Mouse (Mus musculus) heart, embryonic 15.5 days (tissue): Measurements from ENCODE around the gene Pdgfra. TPM values are rescaled to one million over a fixed set of nuclear protein-coding genes. Genes with fewer than 3 reads are reported as not detected.

Experiments
- ATAC-seq: fragments of 200-750 bp; cut with Nextera tagmentation; replicated peaks from 2 replicates; pipeline ENCODE4 v1.8.0; 2017; ENCODE audit warnings: low read depth, moderate TSS enrichment; ENCODE audit not compliant: insufficient number of reproducible peaks, insufficient read depth, low FRiP score
- H3K27ac ChIP-seq: fragments of 300-500 bp; sonication (generic); 2 replicates; pipeline ENCODE4 v1.5.1; 2015; ENCODE audit warnings: mild to moderate bottlenecking, inconsistent platforms
- H3K27me3 ChIP-seq: fragments of 300-500 bp; sonication (generic); 2 replicates; pipeline ENCODE4 v1.6.1; 2015; ENCODE audit warnings: inconsistent platforms
- H3K36me3 ChIP-seq: fragments of 300-500 bp; sonication (generic); 2 replicates; pipeline ENCODE4 v1.6.1; 2015; ENCODE audit warnings: mild to moderate bottlenecking, inconsistent platforms
- H3K4me1 ChIP-seq: fragments of 300-500 bp; sonication (generic); replicated peaks from 2 replicates; pipeline ENCODE4 v1.6.1; 2015; ENCODE audit warnings: inconsistent platforms
- H3K4me2 ChIP-seq: fragments of 300-500 bp; sonication (generic); 2 replicates; pipeline ENCODE4 v1.6.1; 2015; ENCODE audit warnings: inconsistent platforms, mild to moderate bottlenecking, moderate library complexity
- H3K4me3 ChIP-seq: fragments of 300-500 bp; sonication (generic); 2 replicates; pipeline ENCODE4 v1.5.1; 2015; ENCODE audit warnings: mild to moderate bottlenecking, inconsistent platforms
- H3K9ac ChIP-seq: fragments of 300-500 bp; sonication (generic); 2 replicates; pipeline ENCODE4 v1.6.1; 2015; ENCODE audit warnings: mild to moderate bottlenecking, inconsistent platforms
- H3K9me3 ChIP-seq: fragments of 300-500 bp; sonication (generic); replicated peaks from 2 replicates; pipeline ENCODE4 v1.6.1; 2016; ENCODE audit warnings: inconsistent platforms
- WGBS: fragments of 180-500 bp; shearing (Covaris S2); methylation state at CpG from one replicate; pipeline ENCODE4 v1.1.7; 2015; ENCODE audit warnings: mixed read lengths; 5-methylcytosine and 5-hydroxymethylcytosine counted together
- polyA plus RNA-seq: library from polyadenylated mRNA; unstranded; fragments of >200 nt; fragmentation: Nextera tagmentation; extraction: Ambion mirVana; gene quantifications from 2 replicates; pipeline ENCODE4 v1.2.1, GENCODE M21; 2015

Pdgfra gene
- polyA plus RNA-seq, 1 experiment from 2014 or later = 14.7 TPM

GRCm38 (mm10) chr5:75149380-75149779, 2.7 kb upstream of the Pdgfra start:
- H3K4me1 ChIP-seq = peaks cover 47% of the 10 kb centered on the region
- H3K27ac ChIP-seq = 0 out of 2 replicates have a peak overlapping the region, but pooled peaks have one; percentile 62
- H3K36me3 ChIP-seq = no peaks in the 10 kb centered on the region
- H3K9me3 ChIP-seq = no peaks in the 10 kb centered on the region
- peak overlapping the region; percentile 47 for H3K4me3 ChIP-seq
- H3K9ac ChIP-seq = no peak overlapping the region
- ATAC-seq = no peak
- WGBS = 11% methylated on average over 10 of the region's 10 CpGs
- H3K27me3 ChIP-seq = peaks cover 87% of the 10 kb centered on the region
- H3K4me2 ChIP-seq = peak overlapping the region; percentile 57

GRCm38 (mm10) chr5:75149880-75150279, 2.2 kb upstream of the Pdgfra start:
- no peaks in the 10 kb centered on the region for H3K9me3 ChIP-seq
- H3K27ac ChIP-seq = no peak overlapping the region
- H3K27me3 ChIP-seq = peaks cover 88% of the 10 kb centered on the region
- H3K9ac ChIP-seq = no peak overlapping the region
- H3K4me3 ChIP-seq = peak overlapping the region; percentile 47
- peak overlapping the region; percentile 57 for H3K4me2 ChIP-seq
- 5% methylated on average over 11 of the region's 11 CpGs for WGBS
- H3K36me3 ChIP-seq = no peaks in the 10 kb centered on the region
- H3K4me1 ChIP-seq = peaks cover 52% of the 10 kb centered on the region
- no peak for ATAC-seq

GRCm38 (mm10) chr5:75150341-75150981, 1.6 kb upstream of the Pdgfra start:
- H3K4me3 ChIP-seq = peak overlapping the region; percentile 47
- peaks cover 88% of the 10 kb centered on the region for H3K27me3 ChIP-seq
- no peak for ATAC-seq
- WGBS = 1% methylated on average over 23 of the region's 23 CpGs
- peak overlapping the region; percentile 57 for H3K4me2 ChIP-seq
- H3K27ac ChIP-seq = peak overlapping the region; percentile 60
- H3K9ac ChIP-seq = no peak overlapping the region
- peaks cover 55% of the 10 kb centered on the region for H3K4me1 ChIP-seq
- no peaks in the 10 kb centered on the region for H3K9me3 ChIP-seq
- no peaks in the 10 kb centered on the region for H3K36me3 ChIP-seq

GRCm38 (mm10) chr5:75151146-75151900, 769 bp upstream of the Pdgfra start:
- no peak overlapping the region for H3K9ac ChIP-seq
- H3K27me3 ChIP-seq = peaks cover 82% of the 10 kb centered on the region
- H3K36me3 ChIP-seq = no peaks in the 10 kb centered on the region
- no peak for ATAC-seq
- H3K4me3 ChIP-seq = peak overlapping the region; percentile 47
- peak overlapping the region; percentile 57 for H3K4me2 ChIP-seq
- H3K9me3 ChIP-seq = no peaks in the 10 kb centered on the region
- H3K4me1 ChIP-seq = peaks cover 58% of the 10 kb centered on the region
- H3K27ac ChIP-seq = peak overlapping the region; percentile 17; the same call in 1 of the 2 replicates
- WGBS = 1% methylated on average over 35 of the region's 35 CpGs

DNA sequence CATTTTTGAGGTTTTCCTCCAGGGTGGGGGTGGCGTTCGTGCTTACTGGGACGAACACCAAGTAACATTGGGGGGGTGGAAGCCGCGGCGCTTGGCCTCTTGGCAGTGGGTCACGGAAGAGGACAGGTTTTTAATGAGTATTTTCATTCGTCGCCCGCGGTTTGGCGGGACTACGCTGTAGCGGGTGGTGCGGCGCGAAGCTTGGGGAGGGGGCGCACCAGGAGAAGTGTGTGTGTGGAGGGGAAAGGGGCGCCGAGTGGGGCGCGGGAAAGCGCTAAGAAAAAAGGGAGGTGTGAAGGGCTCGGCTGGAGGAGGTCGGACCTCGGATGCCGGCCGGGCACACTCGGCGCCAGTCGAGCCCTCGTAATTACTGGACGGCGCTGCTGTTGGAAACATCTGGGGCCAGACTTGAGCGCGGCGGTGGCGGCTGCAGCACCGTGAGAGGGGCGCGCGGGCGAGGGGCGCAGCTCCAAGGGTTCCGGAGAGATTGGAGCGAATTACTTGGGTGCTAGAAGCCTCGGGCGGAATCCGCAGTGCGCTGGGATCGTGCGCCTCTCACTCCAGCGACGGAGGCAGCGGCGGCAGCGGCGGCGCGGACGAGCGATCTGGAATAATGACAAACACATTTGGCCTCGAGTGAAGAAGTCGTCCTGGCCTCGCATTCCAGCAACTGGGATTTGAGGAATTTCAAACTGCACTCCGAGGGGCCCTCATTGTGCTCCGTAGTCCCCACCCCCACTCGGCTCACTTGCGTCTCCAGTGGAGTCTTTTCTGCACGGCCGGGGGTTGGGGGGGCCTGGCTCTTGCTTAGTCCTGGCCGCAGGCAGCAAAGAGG, 916 bp downstream of the Pdgfra start:
- Histone ChIP-seq H3K4me1 (peaks cover 62% of the 10 kb centered on the region), H3K27me3 (peaks cover 66% of the 10 kb centered on the region), H3K27ac (peak overlapping the region; percentile 72), H3K4me2 (peak overlapping the region; percentile 69), H3K9ac (peak overlapping the region; percentile 60), H3K4me3 (peak overlapping the region; percentile 47), H3K9me3 (no peaks in the 10 kb centered on the region), H3K36me3 (no peaks in the 10 kb centered on the region)
- WGBS = under 1% methylated on average over 72 of the region's 72 CpGs
- ATAC-seq = no peak

DNA sequence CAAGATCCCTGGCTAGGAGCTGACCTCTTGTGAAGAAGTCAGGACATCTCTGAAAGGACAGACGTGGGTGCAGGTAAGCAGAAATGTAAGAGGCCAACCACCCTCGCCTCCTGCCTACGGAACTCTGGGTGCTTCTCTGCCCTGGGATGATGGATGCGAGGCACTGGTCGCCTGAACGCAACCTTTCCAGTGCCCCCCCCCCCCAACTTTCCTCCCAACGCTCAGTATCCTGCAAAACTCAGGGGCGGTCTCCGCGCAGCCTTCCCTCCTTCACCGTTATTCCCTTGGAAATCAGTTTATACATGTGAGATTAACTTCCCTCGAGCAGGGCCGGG, 1.5 kb downstream of the Pdgfra start:
- H3K36me3 ChIP-seq = no peaks in the 10 kb centered on the region
- WGBS = 3% methylated on average over 13 of the region's 13 CpGs
- peak overlapping the region; percentile 60 for H3K9ac ChIP-seq
- peak overlapping the region; percentile 69 for H3K4me2 ChIP-seq
- ATAC-seq = no peak
- H3K27me3 ChIP-seq = peaks cover 63% of the 10 kb centered on the region
- peaks cover 58% of the 10 kb centered on the region for H3K4me1 ChIP-seq
- H3K27ac ChIP-seq = peak overlapping the region; percentile 72
- peak overlapping the region; percentile 47 for H3K4me3 ChIP-seq
- H3K9me3 ChIP-seq = no peaks in the 10 kb centered on the region

DNA sequence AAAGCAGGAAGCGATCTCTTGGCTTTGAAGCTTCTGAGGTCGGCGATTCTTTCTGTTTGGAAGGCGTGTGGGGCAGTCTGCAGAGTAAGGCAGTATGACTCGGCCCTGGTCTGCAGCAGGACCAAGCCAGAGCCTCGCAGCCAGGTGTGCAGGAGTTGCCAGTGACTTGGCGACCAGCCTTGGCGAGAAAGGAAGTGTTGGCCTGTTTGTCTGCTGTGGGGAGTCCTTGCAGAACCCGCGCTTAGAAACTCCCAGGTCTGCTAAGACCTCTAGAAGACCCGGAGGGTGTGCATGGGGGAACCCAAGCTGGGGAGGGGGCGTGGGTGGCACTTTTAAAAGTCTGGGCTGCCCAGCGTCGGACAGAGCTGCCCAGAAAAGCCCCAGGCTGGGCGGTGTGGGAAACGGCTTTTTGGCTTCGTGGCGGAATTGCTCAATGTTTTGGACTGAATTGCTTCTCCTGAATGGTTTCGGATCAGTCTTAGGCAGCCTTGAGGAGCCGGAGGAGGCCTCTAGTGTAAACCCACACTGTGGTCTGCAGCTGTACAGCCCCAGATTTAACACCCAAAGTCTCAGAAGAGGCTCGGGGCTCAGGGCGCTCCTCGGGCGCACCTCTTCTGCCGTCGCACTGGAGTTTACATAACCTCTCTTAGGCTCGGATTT, 2.0 kb downstream of the Pdgfra start:
- H3K4me3 ChIP-seq = peak overlapping the region; percentile 47
- H3K4me1 ChIP-seq = peaks cover 54% of the 10 kb centered on the region
- H3K4me2 ChIP-seq = peak overlapping the region; percentile 69
- no peak for ATAC-seq
- H3K9ac ChIP-seq = peak overlapping the region; percentile 60
- H3K36me3 ChIP-seq = no peaks in the 10 kb centered on the region
- under 1% methylated on average over 27 of the region's 27 CpGs for WGBS
- peak overlapping the region; percentile 72 for H3K27ac ChIP-seq
- H3K27me3 ChIP-seq = peaks cover 58% of the 10 kb centered on the region
- H3K9me3 ChIP-seq = no peaks in the 10 kb centered on the region

DNA sequence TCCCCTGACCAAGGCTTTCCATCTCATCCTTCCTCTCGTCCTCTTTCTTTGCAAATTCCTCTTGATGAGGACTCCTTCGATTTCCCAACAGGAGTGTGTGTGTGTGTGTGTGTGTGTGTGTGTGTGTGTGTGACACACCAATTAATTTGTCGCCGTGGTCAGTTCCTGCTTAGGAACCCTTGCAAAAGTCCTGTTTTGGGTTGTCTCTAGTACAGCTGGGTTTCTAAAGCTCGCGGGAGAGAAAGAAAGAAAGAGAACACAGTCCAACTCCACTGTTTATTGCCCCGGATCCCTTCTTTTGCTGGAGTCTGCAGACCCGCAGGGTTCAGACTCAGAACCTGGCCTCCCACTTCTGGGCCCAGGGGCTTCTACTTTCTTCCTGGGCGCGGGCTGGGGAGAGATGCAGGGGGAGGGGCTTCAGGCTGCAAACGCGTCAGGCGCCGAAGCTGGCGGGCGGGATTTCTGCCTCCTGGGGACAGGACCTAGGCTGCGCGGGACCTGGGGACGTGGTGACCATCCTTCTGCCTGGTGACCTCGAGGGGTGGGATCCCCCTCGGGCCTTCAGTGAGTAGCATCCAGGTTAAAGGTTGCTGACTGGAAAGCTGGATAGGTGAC, 2.6 kb downstream of the Pdgfra start:
- 1% methylated on average over 21 of the region's 21 CpGs for WGBS
- H3K9me3 ChIP-seq = no peaks in the 10 kb centered on the region
- peak overlapping the region; percentile 60 for H3K9ac ChIP-seq
- H3K27ac ChIP-seq = peak overlapping the region; percentile 72
- ATAC-seq = no peak; the same call in 1 of the 2 replicates
- H3K4me3 ChIP-seq = peak overlapping the region; percentile 47
- peaks cover 52% of the 10 kb centered on the region for H3K27me3 ChIP-seq
- H3K4me2 ChIP-seq = peak overlapping the region; percentile 69
- H3K4me1 ChIP-seq = peaks cover 49% of the 10 kb centered on the region
- no peaks in the 10 kb centered on the region for H3K36me3 ChIP-seq

DNA sequence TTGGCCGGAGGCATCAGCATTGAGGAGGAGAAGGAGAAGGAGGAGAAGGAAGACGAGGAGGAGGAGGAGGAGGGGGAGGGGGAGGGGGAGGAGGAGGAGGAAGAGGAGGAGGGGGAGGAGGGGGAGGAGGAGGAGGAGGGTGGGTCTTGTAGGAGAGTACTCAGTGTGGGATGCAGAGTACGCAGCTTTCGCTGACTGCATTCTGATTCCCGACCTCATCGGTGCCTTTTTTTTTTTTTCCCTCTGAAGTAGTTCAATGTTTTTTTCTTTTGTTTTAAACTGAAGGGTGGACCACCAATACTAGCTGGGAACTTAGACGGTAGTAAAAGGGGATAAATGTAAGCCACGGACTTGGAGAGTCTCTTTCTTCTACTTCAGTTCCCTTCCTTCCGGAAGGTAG, 3.2 kb downstream of the Pdgfra start:
- Histone ChIP-seq H3K27me3 (peaks cover 46% of the 10 kb centered on the region), H3K36me3 (no peaks in the 10 kb centered on the region), H3K4me3 (peak overlapping the region; percentile 55), H3K4me2 (peak overlapping the region; percentile 92), H3K9me3 (no peaks in the 10 kb centered on the region), H3K27ac (peak overlapping the region; percentile 72), H3K9ac (peak overlapping the region; percentile 60), H3K4me1 (peaks cover 46% of the 10 kb centered on the region)
- under 1% methylated on average over 8 of the region's 9 CpGs for WGBS
- ATAC-seq = no peak

DNA sequence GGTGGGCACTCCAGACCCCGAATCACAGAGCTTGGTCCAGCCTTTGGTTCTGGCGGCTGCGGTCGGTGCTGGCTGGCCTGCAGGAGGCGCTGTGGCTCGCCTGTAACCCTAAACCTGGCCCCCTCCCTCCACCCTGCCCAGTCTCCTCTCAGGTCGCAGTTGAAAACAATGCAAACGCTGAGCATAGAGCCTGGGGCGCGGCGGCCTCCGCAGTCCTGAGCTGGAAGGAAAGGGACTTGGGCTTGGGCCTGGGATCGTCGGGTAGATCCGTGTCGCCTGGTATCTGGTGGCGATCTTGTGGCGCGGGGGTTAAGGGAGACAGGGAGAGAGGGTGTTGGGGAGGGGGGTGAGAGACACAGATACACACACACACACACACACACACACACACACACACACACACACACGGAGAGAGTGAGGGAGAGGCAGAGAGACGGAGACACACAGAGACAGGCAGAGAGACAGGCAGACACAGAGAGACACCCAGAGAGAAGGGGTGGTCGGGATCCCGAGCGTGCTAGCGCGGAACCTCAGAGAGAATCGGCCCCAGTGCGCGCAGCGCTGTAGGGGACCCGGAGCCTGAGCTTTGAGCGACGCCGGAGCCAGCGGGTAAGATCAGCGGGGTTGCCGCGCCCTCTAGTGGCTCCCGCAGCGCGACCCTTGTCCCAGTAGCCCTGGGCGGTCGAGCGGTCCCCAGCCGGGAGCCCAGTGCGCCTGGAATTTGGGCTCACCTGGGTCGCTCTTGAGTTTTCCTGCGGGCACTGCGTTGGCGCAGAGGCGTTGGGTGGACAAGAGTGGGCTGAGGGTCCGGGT, 3.9 kb downstream of the Pdgfra start:
- peaks cover 40% of the 10 kb centered on the region for H3K27me3 ChIP-seq
- under 1% methylated on average over 52 of the region's 52 CpGs for WGBS

More for the DNA sequence above, 3.9 kb downstream of the Pdgfra start:
- H3K9me3 ChIP-seq = no peaks in the 10 kb centered on the region
- peak overlapping the region; percentile 55 for H3K4me3 ChIP-seq
- peaks cover 47% of the 10 kb centered on the region for H3K4me1 ChIP-seq
- peak overlapping the region; percentile 49 for H3K27ac ChIP-seq
- H3K4me2 ChIP-seq = peak overlapping the region; percentile 92
- H3K36me3 ChIP-seq = no peaks in the 10 kb centered on the region
- peak overlapping the region; percentile 50 for H3K9ac ChIP-seq
- ATAC-seq = peak; percentile 80
